Mouse (Mus musculus) thymus, adult 2 months (tissue): Measurements from ENCODE around the gene Gpatch2l.

Experiments used
- CTCF ChIP-seq: fragments of 200-500 bp; IDR thresholded peaks from 2 replicates; pipeline ENCODE4 v1.5.1; 2012; ENCODE audit warnings: mild to moderate bottlenecking, control low read depth, low read length, moderate library complexity, borderline replicate concordance; ENCODE audit not compliant: control insufficient read depth, poor library complexity, insufficient read depth; ENCODE audit errors: extremely low read depth
- POLR2A ChIP-seq: fragments of 200-500 bp; IDR thresholded peaks from 2 replicates; pipeline ENCODE4 v1.6.1; 2012; ENCODE audit warnings: mild to moderate bottlenecking, low read length, control low read depth, moderate library complexity; ENCODE audit not compliant: control insufficient read depth, poor library complexity, insufficient read depth; ENCODE audit errors: extremely low read depth

DNA sequence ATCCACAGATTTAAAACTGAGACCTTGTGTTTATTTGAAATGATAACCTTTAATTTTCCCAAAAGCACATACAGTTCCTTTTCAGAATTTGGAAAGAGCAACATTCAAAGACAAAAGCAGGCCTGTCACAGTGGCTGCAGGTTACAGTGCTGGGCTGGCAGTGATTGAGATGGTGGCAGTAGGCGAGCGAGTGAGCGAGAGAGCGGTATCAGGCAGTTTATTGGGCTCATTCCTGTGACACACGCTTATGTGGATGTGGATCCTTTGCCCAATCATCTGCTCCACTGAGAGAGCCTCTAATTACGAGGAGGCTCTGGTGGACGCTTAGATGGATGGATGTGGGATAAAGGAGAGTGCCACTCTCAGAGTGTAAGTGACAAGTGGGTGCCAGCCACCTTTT is 13.3 kb downstream of the Gpatch2l start:
- TF ChIP-seq CTCF (no peak), POLR2A (no peak)
